Mouse (Mus musculus) common myeloid progenitor, adult 5-6 weeks (primary cell): ENCODE measurements around the gene Atxn1. TPM values are rescaled to one million over a fixed set of nuclear protein-coding genes. Genes with fewer than 3 reads are reported as not detected.

Experiments
- ATAC-seq: replicated peaks from 2 replicates; pipeline ENCODE4 v1.8.0; 2016; ENCODE audit warnings: low read depth, mild to moderate bottlenecking, moderate TSS enrichment, inconsistent platforms; ENCODE audit not compliant: poor library complexity, severe bottlenecking
- total RNA-seq: library from RNA; stranded (forward); fragments of 200-1000, 187-1606 nt; gene quantifications from 2 replicates; pipeline ENCODE4 v1.2.3, GENCODE M21; 2017

Atxn1 gene
- total RNA-seq, 1 experiment from 2014 or later = 9.0 TPM

GRCm38 (mm10) chr13:45620687-45621086 is 344.1 kb downstream of the Atxn1 start:
- no peak for ATAC-seq

GRCm38 (mm10) chr13:45620281-45620680 is 344.5 kb downstream of the Atxn1 start:
- no peak for ATAC-seq

GRCm38 (mm10) chr13:45617988-45618387 is 346.8 kb downstream of the Atxn1 start:
- ATAC-seq = no peak

- no peak for ATAC-seq
Measured at GRCm38 (mm10) chr13:45614762-45615161, 350.0 kb downstream of the Atxn1 start.

- peak; percentile 47; the same call in 1 of the 2 replicates for ATAC-seq
Measured at GRCm38 (mm10) chr13:45613346-45613745, 351.5 kb downstream of the Atxn1 start.

- ATAC-seq = no peak
Measured at GRCm38 (mm10) chr13:45611554-45611953, 353.3 kb downstream of the Atxn1 start.

GRCm38 (mm10) chr13:45609461-45609860 is 355.3 kb downstream of the Atxn1 start:
- no peak for ATAC-seq

GRCm38 (mm10) chr13:45608593-45608992 is 356.2 kb downstream of the Atxn1 start:
- no peak for ATAC-seq

- no peak for ATAC-seq
Measured at GRCm38 (mm10) chr13:45607946-45608345, 356.9 kb downstream of the Atxn1 start.

- no peak for ATAC-seq
Measured at GRCm38 (mm10) chr13:45603636-45604035, 361.2 kb downstream of the Atxn1 start.

- ATAC-seq = peak; percentile 81
Measured at GRCm38 (mm10) chr13:45600443-45600842, 364.4 kb downstream of the Atxn1 start.

- ATAC-seq = no peak
Measured at GRCm38 (mm10) chr13:45599831-45600230, 365.0 kb downstream of the Atxn1 start.

GRCm38 (mm10) chr13:45595416-45595815 is 369.4 kb downstream of the Atxn1 start:
- ATAC-seq = no peak

GRCm38 (mm10) chr13:45593914-45594313 is 370.9 kb downstream of the Atxn1 start:
- ATAC-seq = no peak

- no peak for ATAC-seq
Measured at GRCm38 (mm10) chr13:45590898-45591297, 373.9 kb downstream of the Atxn1 start.

- ATAC-seq = no peak
Measured at GRCm38 (mm10) chr13:45583061-45583460, 381.7 kb downstream of the Atxn1 start.

GRCm38 (mm10) chr13:45582294-45582693 is 382.5 kb downstream of the Atxn1 start:
- ATAC-seq = no peak

GRCm38 (mm10) chr13:45579751-45580150 is 385.1 kb downstream of the Atxn1 start:
- no peak for ATAC-seq

- ATAC-seq = peak; percentile 58; the same call in 1 of the 2 replicates
Measured at GRCm38 (mm10) chr13:45577784-45578183, 387.0 kb downstream of the Atxn1 start.

GRCm38 (mm10) chr13:45577366-45577765 is 387.4 kb downstream of the Atxn1 start:
- no peak for ATAC-seq

GRCm38 (mm10) chr13:45576185-45576584 is 388.6 kb downstream of the Atxn1 start:
- ATAC-seq = no peak

GRCm38 (mm10) chr13:45572768-45573167 is 392.0 kb downstream of the Atxn1 start:
- 0 out of 2 replicates have a peak, but pooled peaks have one; percentile 33 for ATAC-seq
